Mouse (Mus musculus) MN1 (cell line): ENCODE measurements at regions not wholly inside any gene's neighbourhood (a gene's known extent, or its start where the extent isn't known, plus 50 kb on each side); places are given as distances from the start of the nearest gene placed in this dataset.

ENCODE experiments used
- DNase-seq: peaks from one replicate; pipeline ENCODE4 v3.0.0-alpha.2; 2016; ENCODE audit warnings: low spot score

DNA sequence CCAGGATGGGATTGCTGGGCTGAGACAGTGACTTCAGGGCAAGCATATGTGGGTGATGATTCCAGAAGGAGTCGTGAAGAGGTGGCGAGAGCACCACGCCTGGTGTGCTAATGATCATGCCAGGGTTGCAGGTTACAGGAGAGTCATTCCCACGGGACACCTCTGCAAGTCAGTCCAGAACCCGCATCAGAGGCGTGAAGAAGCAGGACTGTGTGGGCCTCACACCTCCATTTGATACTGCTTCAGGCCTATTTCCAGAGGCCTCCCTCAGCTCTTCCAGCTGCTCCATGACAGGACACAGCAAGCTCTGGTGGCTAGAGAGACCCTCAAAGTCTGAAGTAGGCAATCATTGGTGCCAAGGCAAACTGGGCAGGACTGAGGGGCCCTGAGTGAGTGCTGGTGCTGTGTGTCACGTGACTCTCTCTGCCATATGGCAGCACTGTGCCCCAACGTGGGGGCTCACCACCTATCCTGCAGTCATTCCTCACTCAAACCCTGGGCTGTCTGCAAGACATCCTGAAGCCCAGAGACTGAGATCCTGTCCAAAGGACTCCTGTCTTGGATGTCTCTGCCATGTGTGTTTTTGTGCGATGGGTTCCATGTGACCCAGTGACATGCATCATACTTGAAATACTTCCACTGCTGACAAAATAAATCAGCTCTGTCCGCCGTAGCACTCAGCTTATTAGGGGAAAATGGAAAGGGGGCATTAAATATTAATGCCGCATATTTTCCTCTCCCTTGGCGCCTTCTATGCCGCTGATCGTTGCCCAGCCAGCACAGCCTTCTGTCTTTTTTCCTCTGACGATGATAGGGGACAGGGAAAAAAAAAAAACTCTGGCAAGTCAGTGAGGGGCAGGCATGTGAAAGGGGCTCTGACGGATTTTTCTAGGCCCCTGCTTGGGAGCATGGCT, 247.6 kb upstream of the Habp2 start:
- no peak for DNase-seq

- no peak for DNase-seq
These were observed 245.0 kb upstream of the Habp2 start for GRCm38 (mm10) chr19:56041930-56042329.

GRCm38 (mm10) chr19:56046784-56047390, 240.1 kb upstream of the Habp2 start:
- DNase-seq, result no peak

GRCm38 (mm10) chr19:56054186-56054585, 232.8 kb upstream of the Habp2 start:
- DNase-seq, result no peak

- no peak for DNase-seq
These were observed 230.5 kb upstream of the Habp2 start for GRCm38 (mm10) chr19:56056397-56056796.

DNA sequence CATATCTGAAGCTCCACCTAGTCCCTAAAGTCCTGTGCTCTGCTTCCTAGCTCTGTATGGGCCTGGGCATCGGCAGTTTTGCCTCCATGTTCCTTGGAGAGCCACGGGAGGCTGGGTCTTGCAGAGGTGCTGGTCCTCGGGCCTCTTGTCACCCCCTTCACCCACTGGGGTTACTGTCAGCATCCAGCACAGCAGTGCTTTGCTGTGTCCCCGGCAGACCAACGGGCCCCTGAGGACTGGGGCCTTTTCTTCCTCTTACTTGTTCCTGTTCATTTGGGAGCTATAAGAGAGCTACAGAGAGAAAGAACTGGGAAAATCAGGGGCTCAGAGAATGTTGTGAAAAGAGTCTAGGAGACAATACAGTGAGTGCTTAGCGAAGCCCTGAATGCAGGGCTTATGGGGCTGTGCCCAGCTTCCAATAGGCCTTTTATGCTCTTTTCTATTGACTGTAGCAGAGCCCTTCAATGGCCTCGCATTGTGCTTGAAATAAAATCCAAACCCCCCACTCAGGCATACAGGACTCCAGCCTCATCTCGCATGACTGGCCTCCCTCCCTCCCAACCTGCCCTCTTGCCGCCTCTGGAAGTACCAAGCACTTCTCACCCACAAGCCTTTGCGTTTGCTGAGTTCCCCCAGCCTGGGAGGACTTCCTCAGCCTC, 224.9 kb upstream of the Habp2 start:
- no peak for DNase-seq

DNA sequence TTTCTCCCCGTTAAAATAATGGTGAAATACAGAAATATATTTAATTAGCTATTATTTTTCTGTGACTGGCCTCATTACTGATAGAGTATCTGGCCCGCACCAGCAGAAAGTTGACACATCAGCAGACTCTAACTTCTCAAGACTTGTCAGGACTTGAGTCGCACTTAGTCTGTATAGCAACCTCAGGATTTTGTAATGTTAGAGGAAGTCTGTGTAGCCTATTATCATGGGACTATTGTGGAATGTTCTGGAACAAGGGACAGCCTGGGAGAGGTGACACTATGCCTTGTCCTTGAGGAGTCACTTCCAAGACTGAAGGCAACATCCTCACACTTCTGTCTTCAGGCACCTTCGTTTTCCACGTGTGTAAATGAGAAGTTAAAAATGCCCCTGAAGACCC, 223.8 kb upstream of the Habp2 start:
- DNase-seq, result no peak

DNA sequence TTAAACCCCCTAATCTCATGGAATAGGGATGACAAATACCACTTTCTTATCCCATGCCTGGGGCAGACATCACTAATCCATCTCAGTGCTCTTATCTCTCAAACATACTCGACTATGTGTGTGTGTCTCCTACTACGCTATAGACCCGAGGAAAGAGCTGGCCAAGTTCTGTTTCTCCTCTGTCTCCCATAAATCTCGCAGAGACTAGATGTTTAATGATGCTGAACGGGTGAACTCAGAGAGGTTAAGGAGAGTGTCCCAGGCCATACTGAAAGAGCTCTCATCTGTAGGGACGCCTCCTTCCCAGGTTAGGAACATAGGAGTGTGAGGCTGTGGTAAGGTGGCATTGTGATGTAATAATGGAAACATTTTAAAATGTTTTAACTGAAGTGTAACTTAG, 221.2 kb upstream of the Habp2 start:
- no peak for DNase-seq

- DNase-seq, result no peak
These were observed 218.8 kb upstream of the Habp2 start for GRCm38 (mm10) chr19:56068165-56068564.

DNA sequence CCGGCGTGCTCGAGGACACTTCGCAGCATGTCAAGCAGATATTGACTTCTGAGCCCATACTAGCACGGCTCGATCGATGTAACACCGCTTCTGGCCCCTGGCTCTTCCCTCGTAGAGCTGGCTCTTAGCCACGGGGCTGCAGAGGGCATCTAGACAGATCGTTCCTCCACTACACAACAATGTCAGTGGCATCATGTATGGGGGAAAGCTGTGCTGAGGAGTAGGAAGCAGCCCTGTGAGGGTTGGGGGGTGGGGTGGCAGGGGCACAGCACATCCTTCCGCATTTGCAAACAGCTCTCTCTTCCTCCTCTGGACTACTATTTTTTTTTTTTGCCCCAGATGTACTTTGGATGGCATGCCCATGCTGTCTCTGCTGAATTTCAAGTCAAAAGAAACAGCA, 218.1 kb upstream of the Habp2 start:
- DNase-seq, result no peak

DNA sequence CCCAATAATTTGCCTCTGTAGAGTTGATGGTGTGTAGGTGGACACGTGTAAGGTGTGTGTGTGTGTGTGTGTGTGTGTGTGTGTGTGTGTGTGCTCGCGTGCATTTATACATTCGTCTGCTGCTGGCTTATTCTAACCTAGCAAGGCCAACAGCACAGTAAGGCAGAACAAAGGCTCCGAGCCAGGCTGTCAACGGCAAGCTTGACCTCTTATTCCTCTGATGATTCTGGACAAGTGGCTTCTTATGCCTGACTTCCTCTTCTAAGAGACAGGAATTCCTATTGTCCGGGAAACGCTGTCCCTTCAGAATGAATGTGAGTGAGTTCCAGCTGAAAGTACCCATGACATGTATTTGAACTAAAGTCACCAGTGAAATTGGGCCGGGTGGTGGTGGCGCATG, 217.7 kb upstream of the Habp2 start:
- DNase-seq, result no peak

DNA sequence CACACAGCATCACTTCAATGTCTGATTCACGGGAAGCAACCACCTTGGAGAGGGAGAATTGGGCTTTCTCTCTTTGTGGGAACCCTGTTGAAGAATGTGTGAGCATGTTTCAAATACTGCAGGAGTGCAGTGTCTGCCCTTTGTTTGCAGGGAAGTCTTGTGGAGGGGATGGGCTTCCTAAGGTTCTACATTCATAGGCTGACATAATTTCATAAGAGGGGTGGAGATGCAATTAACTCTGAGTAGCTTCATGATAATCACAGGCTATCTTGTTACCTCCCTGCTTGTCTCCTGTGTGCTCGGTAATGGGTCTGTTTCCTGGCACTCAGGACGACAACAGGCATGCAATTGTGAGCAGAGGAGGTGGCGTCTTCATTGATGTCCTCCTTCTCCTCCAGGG, 215.6 kb upstream of the Habp2 start:
- DNase-seq, result no peak

DNA sequence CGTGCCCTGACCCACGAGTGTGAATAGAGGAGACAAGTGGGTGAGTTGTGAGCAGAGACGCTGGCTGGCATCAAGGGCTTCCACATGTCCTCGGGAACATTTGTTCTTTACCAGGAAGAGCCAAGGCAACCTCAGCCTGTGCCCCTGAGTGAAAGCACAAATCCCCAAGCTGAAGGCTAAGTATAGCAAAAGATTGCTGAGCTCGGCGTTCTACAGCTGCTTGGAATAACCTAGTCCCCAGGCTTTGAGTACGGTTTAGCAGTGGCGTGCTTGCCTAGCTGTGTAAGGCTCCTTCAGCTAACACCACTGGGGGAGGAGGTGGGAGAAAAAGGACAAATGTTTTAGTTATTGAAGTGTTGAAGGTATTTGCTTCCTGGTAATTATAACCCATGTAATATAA, 210.8 kb upstream of the Habp2 start:
- DNase-seq, result no peak

DNA sequence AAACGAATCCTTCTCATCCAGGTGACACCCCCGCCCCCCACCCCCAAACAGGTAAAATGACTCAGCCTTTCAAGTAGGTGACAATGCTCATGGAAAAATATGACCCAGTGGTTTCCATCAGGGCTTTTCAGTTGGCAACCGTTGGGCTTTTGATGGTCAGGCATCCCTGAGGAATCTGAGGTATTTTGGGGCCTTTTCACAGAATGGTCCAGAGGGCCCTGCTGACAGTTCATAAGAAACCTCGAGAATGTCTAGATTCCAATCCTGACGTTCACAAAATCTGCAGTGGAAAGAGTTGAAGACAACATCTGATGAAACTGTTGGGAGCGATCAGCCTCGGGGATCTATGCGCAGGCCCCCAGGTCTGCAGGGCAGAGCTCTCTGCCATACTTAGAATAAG, 209.4 kb upstream of the Habp2 start:
- no peak for DNase-seq

- DNase-seq, result no peak
These were observed 200.4 kb upstream of the Habp2 start for GRCm38 (mm10) chr19:56086413-56087083.

DNA sequence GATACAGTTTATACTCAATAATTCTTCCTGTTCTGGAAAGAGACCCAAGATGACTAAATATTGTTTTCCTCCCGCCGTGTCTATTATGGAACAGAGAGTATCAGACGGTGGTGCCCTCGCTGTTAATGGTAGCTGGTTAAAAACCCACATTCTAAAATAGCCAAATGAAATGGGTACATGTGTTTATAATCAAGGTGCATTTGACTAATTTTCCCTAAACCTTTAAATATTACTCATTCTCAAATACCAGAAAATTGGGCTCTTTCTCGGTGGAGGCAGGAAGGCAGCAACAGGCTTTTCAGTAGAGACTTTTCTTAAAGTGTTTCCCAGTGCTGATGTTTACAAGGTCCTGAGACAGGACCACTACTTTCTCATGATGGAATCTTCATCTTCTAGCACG, 199.8 kb upstream of the Habp2 start:
- DNase-seq, result no peak

DNA sequence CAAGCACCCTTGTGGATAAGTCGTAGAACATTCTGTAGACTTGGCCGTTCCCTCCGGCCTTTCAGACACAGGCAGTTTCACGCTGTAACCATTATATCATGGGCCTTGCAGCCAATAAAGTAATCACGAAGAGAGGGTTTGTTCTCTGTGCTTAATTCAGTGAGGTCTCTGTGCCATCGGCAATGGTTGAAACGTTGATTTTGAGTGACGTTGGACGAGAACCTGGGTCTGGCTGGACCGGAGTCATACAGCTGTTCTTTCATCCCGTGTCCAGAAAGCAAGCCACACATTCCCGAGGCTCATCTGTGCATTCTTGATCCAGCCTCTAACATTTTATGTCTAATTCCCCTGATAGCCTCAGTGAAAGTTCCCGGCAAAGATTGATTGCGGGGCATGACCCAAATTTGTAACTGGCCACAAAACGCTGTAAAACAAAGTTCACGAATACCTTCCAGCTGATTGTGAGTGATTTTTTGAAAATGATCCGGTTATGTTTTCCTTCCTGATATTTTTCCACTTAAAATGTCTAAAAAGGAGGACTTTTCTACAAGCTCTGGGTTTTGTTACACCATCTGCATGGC, 197.1 kb upstream of the Habp2 start:
- DNase-seq, result no peak

DNA sequence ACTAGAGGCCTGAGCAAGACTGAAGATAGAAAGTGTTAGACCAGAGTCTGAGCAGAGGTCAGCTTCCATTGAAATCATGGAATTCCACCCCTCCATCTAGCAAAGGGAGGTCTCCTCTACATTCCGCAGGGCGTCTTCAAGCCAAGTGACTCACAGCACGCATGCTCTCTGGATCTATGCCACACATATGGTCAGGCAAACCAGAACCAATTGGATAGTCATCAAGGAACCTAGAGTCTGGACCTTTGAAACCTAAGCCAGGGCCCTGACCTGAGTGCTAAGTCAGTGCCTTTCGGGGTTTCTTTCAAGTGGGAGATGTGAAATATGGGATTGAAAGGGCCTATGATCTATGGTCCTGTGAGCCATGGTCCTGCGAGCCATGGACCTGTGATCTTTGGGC, 195.4 kb upstream of the Habp2 start:
- no peak for DNase-seq

DNA sequence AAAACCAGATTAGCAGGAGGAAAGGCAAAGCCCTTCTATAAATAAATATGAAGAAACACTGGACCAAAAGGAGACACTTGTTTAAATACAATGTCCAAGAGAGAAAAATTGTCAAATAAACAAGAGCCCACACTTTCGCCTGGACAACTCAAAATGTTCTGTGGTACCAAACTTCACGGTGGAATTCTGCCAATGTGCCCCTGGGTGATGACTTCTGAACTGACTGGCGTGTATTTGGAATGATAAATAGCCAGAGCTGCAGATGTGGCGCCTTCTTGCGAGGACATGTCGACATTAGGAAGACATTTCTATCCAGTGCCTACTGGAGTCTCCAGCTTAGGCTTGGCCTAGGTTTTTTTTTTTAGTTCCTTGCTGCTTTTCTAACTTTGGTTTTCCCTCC, 191.1 kb upstream of the Habp2 start:
- DNase-seq, result no peak

- no peak for DNase-seq
These were observed 187.2 kb upstream of the Habp2 start for GRCm38 (mm10) chr19:56099725-56100124.

DNA sequence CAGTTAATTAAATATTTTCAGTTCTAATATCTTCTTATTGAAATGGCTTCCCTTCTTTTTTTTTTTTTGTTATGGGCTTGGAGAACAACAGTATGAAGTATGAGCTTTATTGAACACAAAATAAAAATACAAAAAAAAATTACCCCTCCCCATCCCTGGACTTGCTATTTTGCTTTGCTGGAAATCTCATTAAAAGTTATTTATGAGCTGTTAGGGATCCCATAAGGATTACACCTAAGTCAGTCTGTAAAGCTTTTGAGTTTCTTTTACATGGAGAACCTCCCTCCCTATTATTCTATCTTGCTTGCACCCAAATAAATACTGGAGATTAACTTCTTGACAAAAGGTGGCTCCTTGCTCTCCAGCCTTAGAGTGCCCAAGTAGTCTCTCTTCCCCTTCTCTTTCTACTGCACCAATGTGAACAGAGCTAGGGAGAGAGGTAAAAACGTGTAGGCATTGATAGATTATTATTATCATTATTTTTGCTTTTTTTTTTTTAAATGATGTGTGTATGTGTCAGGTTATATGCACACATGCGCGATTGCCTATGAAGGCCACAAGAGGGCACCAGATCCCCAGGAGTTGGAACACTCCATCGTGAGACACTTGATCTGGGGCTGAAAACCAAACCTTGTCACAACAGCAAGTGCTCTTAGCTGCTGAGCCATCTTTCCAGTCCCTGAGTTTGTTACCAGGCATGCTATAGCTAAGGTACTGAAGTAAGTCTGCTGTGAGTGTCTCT, 186.6 kb upstream of the Habp2 start:
- DNase-seq, result no peak
